Mouse (Mus musculus): ENCODE measurements around the gene Eif4b. TPM values are rescaled to one million over a fixed set of nuclear protein-coding genes. Genes with fewer than 3 reads are reported as not detected.

Gene Eif4b
- polyA plus RNA-seq, 1 experiment from 2014 or later = 117 TPM

- Histone ChIP-seq H3K4me1 (ENCODE audit: control insufficient read depth, insufficient read depth, low read length) (peaks cover 62% of the 10 kb centered on the region), H3K9me3 (ENCODE audit: control insufficient read depth, low read length) (no peaks in the 10 kb centered on the region), H3K4me2 (ENCODE audit: low read depth, low read length) (peak overlapping the region; percentile 66), H3K36me3 (ENCODE audit: control insufficient read depth, insufficient read depth, low read length) (peaks cover 20% of the 10 kb centered on the region; the same call in 1 of the 2 replicates), H3K9ac (ENCODE audit: low read depth, low read length) (0 out of 2 replicates have a peak overlapping the region, but pooled peaks have one; percentile 40), H3K4me3 (ENCODE audit: low read length) (peak overlapping the region; percentile 45; the same call in 1 of the 2 replicates), H3K27me3 (replicated peaks; ENCODE audit: control insufficient read depth, insufficient read depth, low read length) (no peaks in the 10 kb centered on the region; the same call in 1 of the 2 replicates), H3K27ac (ENCODE audit: low read length) (no peak overlapping the region)
- no peak for ATAC-seq
- 39% methylated on average over 18 of the region's 18 CpGs for WGBS
These were observed 32.5 kb downstream of the Eif4b start for GRCm38 (mm10) chr15:102105764-102106730.

- ATAC-seq = no peak
- Histone ChIP-seq H3K27me3 (replicated peaks; ENCODE audit: control insufficient read depth, insufficient read depth, low read length) (no peaks in the 10 kb centered on the region; the same call in 1 of the 2 replicates), H3K9me3 (ENCODE audit: control insufficient read depth, low read length) (no peaks in the 10 kb centered on the region), H3K27ac (ENCODE audit: low read length) (no peak overlapping the region), H3K36me3 (ENCODE audit: control insufficient read depth, insufficient read depth, low read length) (peaks cover 22% of the 10 kb centered on the region; the same call in 1 of the 2 replicates), H3K4me3 (ENCODE audit: low read length) (peak overlapping the region; percentile 45), H3K4me2 (ENCODE audit: low read depth, low read length) (peak overlapping the region; percentile 66), H3K4me1 (ENCODE audit: control insufficient read depth, insufficient read depth, low read length) (peaks cover 54% of the 10 kb centered on the region), H3K9ac (ENCODE audit: low read depth, low read length) (0 out of 2 replicates have a peak overlapping the region, but pooled peaks have one; percentile 40)
- 22% methylated on average over 37 of the region's 38 CpGs for WGBS
These were observed 33.3 kb downstream of the Eif4b start for GRCm38 (mm10) chr15:102106754-102107456.

DNA sequence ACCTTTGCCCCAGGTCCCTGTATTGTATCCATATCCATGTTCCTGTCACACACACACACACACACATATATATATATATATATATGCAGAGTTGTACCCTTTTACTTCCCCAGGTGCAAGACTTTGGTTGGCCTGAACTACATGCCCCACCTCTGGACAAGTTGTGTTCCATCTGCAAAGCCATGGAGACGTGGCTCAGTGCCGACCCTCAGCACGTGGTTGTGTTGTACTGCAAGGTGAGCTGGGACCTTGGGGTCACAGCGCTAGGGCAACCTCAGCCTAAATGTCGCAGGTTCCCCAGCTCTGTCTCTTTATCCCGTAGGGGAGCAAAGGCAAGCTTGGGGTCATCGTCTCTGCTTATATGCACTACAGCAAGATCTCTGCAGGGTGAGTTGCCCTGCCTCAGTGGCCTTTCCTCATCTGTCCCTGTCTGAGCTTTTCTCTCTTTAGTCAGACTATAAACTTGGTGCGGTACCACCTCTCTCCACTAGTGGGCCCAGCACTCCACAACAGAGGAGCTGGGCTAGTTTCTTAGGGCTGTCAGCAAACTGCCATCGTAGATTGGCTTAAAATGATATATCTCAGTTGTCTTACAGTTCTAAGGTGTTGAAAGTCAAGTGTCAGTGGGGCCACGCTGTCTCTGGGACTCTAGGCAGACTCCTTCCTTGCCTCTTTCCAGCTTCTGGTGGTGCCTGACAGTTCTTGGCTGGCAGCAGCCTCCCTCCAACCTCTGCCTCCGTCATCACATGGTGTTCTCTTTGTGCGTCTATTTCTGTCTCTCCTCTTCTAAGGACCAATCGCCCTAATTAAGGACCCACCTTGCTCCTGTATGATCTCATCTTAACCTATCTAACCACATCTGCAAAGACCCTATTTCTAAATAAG is 34.4 kb downstream of the Eif4b start:
- Histone ChIP-seq H3K27ac (ENCODE audit: low read length) (no peak overlapping the region), H3K4me3 (ENCODE audit: low read length) (no peak overlapping the region), H3K27me3 (replicated peaks; ENCODE audit: control insufficient read depth, insufficient read depth, low read length) (no peaks in the 10 kb centered on the region; the same call in 1 of the 2 replicates), H3K36me3 (ENCODE audit: control insufficient read depth, insufficient read depth, low read length) (peaks cover 26% of the 10 kb centered on the region; the same call in 1 of the 2 replicates), H3K9me3 (ENCODE audit: control insufficient read depth, low read length) (no peaks in the 10 kb centered on the region), H3K9ac (ENCODE audit: low read depth, low read length) (0 out of 2 replicates have a peak overlapping the region, but pooled peaks have one; percentile 15), H3K4me2 (ENCODE audit: low read depth, low read length) (no peak overlapping the region; the same call in 1 of the 2 replicates), H3K4me1 (ENCODE audit: control insufficient read depth, insufficient read depth, low read length) (peaks cover 43% of the 10 kb centered on the region)
- ATAC-seq = no peak
- 43% methylated on average over 13 of the region's 13 CpGs for WGBS

- WGBS = 52% methylated on average over 18 of the region's 18 CpGs
- Histone ChIP-seq H3K27ac (ENCODE audit: low read length) (no peak overlapping the region), H3K4me1 (ENCODE audit: control insufficient read depth, insufficient read depth, low read length) (peaks cover 34% of the 10 kb centered on the region), H3K9ac (ENCODE audit: low read depth, low read length) (0 out of 2 replicates have a peak overlapping the region, but pooled peaks have one; percentile 15), H3K4me2 (ENCODE audit: low read depth, low read length) (no peak overlapping the region), H3K27me3 (replicated peaks; ENCODE audit: control insufficient read depth, insufficient read depth, low read length) (no peaks in the 10 kb centered on the region; the same call in 1 of the 2 replicates), H3K36me3 (ENCODE audit: control insufficient read depth, insufficient read depth, low read length) (peaks cover 26% of the 10 kb centered on the region; the same call in 1 of the 2 replicates), H3K9me3 (ENCODE audit: control insufficient read depth, low read length) (no peaks in the 10 kb centered on the region), H3K4me3 (ENCODE audit: low read length) (no peak overlapping the region)
- no peak for ATAC-seq
These were observed 35.3 kb downstream of the Eif4b start for GRCm38 (mm10) chr15:102108651-102109525.

DNA sequence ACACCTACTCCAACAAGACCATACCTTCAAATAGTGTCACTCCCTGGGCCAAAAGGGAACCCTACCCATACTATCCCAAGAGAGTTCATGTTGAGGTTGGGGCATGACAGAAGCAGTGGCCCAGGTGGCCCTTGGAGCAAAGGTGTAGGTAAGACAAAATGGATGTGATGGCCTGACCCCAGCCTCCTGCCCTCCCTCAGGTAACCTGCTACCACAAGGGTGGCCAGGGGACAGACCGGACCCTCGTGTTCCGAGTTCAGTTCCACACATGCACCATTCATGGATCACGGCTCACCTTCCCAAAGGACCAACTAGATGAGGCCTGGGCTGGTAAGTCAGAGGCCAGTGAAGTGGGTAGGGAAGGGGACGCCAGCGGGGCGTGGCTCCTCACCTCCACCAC is 36.7 kb downstream of the Eif4b start:
- Histone ChIP-seq H3K36me3 (ENCODE audit: control insufficient read depth, insufficient read depth, low read length) (peaks cover 26% of the 10 kb centered on the region; the same call in 1 of the 2 replicates), H3K4me2 (ENCODE audit: low read depth, low read length) (no peak overlapping the region), H3K9ac (ENCODE audit: low read depth, low read length) (no peak overlapping the region), H3K27ac (ENCODE audit: low read length) (no peak overlapping the region), H3K4me3 (ENCODE audit: low read length) (no peak overlapping the region), H3K9me3 (ENCODE audit: control insufficient read depth, low read length) (no peaks in the 10 kb centered on the region), H3K27me3 (replicated peaks; ENCODE audit: control insufficient read depth, insufficient read depth, low read length) (no peaks in the 10 kb centered on the region; the same call in 1 of the 2 replicates), H3K4me1 (ENCODE audit: control insufficient read depth, insufficient read depth, low read length) (peaks cover 23% of the 10 kb centered on the region)
- no peak for ATAC-seq
- WGBS = 96% methylated on average over 7 of the region's 7 CpGs

GRCm38 (mm10) chr15:102110701-102111494 is 37.3 kb downstream of the Eif4b start:
- H3K4me2 ChIP-seq (ENCODE audit: low read depth, low read length) = no peak overlapping the region
- H3K27ac ChIP-seq (ENCODE audit: low read length) = no peak overlapping the region
- H3K4me3 ChIP-seq (ENCODE audit: low read length) = no peak overlapping the region
- peaks cover 21% of the 10 kb centered on the region for H3K4me1 ChIP-seq (ENCODE audit: control insufficient read depth, insufficient read depth, low read length)
- H3K9me3 ChIP-seq (ENCODE audit: control insufficient read depth, low read length) = no peaks in the 10 kb centered on the region
- H3K36me3 ChIP-seq (ENCODE audit: control insufficient read depth, insufficient read depth, low read length) = peaks cover 26% of the 10 kb centered on the region; the same call in 1 of the 2 replicates
- H3K9ac ChIP-seq (ENCODE audit: low read depth, low read length) = no peak overlapping the region
- WGBS = 77% methylated on average over 29 of the region's 29 CpGs
- no peak for ATAC-seq
- no peaks in the 10 kb centered on the region for H3K27me3 ChIP-seq (replicated peaks; ENCODE audit: control insufficient read depth, insufficient read depth, low read length)

GRCm38 (mm10) chr15:102111495-102111829 is 37.9 kb downstream of the Eif4b start:
- H3K27me3 ChIP-seq (replicated peaks; ENCODE audit: control insufficient read depth, insufficient read depth, low read length) = no peaks in the 10 kb centered on the region
- H3K4me3 ChIP-seq (ENCODE audit: low read length) = no peak overlapping the region
- WGBS = 79% methylated on average over 10 of the region's 11 CpGs
- H3K9ac ChIP-seq (ENCODE audit: low read depth, low read length) = no peak overlapping the region
- peaks cover 26% of the 10 kb centered on the region; the same call in 1 of the 2 replicates for H3K36me3 ChIP-seq (ENCODE audit: control insufficient read depth, insufficient read depth, low read length)
- ATAC-seq = no peak
- no peak overlapping the region for H3K27ac ChIP-seq (ENCODE audit: low read length)
- H3K4me1 ChIP-seq (ENCODE audit: control insufficient read depth, insufficient read depth, low read length) = peaks cover 19% of the 10 kb centered on the region
- no peaks in the 10 kb centered on the region for H3K9me3 ChIP-seq (ENCODE audit: control insufficient read depth, low read length)
- no peak overlapping the region for H3K4me2 ChIP-seq (ENCODE audit: low read depth, low read length)
